Mouse (Mus musculus) olfactory bulb, adult 2 months (tissue): ENCODE measurements around the gene Rsad1.

Experiments
- CTCF ChIP-seq: fragments of 200-500 bp; IDR thresholded peaks from 2 replicates; pipeline ENCODE4 v1.5.1; 2012; ENCODE audit warnings: low read depth, mild to moderate bottlenecking, low read length, moderate library complexity; ENCODE audit not compliant: insufficient read depth
- POLR2A ChIP-seq: fragments of 200-500 bp; IDR thresholded peaks from 2 replicates; pipeline ENCODE4 v1.6.1; 2012; ENCODE audit warnings: mild to moderate bottlenecking, low read depth, low read length, moderate library complexity; ENCODE audit not compliant: insufficient read depth

DNA sequence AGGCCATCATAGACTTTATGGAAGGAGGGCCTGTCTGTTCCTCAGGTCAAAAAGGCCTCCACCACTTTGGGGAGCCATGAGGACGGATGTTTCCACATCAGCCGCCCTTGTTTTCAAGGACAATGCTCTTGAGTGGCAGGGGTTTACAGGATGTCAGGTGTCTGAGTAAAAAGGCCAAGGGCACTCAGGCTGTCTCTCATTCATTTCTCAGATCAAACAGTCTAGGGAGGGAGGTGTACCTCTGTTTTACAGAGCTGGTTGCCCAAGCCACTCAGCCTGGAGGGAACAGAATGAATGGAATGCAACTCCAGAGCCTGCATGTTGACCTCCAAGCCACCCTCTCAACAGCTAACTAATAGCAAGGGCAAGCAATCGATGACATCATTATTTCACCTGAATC lies 53.6 kb downstream of the Rsad1 start:
- TF ChIP-seq CTCF: no peak
- no peak for TF ChIP-seq POLR2A
